Mouse (Mus musculus) liver, adult 2 months (tissue): Measurements from ENCODE around the gene Fam243. TPM values are rescaled to one million over a fixed set of nuclear protein-coding genes. Genes with fewer than 3 reads are reported as not detected.

Experiments
- DNase-seq: peaks from one replicate; pipeline ENCODE4 v3.0.0-alpha.2; 2011; ENCODE audit warnings: low read depth, low spot score; ENCODE audit errors: extremely low read depth
- H3K27ac ChIP-seq: fragments of 200-500 bp; replicated peaks from 2 replicates; pipeline ENCODE4 v1.5.1; 2012; ENCODE audit warnings: low read depth, mild to moderate bottlenecking, control low read depth, inconsistent platforms, low read length; ENCODE audit not compliant: insufficient read depth
- H3K27me3 ChIP-seq: fragments of 200-500 bp; 2 replicates; pipeline ENCODE4 v1.6.1; 2012; ENCODE audit warnings: mild to moderate bottlenecking, moderate library complexity, low read length, inconsistent platforms; ENCODE audit not compliant: control insufficient read depth, insufficient read depth
- H3K36me3 ChIP-seq: fragments of 200-500 bp; 2 replicates; pipeline ENCODE4 v1.6.1; 2012; ENCODE audit warnings: low read length, inconsistent platforms; ENCODE audit not compliant: control insufficient read depth, insufficient read depth
- H3K4me1 ChIP-seq: fragments of 200-500 bp; 2 replicates; pipeline ENCODE4 v1.6.1; 2011; ENCODE audit warnings: low read length; ENCODE audit not compliant: control insufficient read depth, insufficient read depth
- H3K4me3 ChIP-seq: fragments of 200-500 bp; 2 replicates; pipeline ENCODE4 v1.5.1; 2011; ENCODE audit warnings: low read depth, mild to moderate bottlenecking, control low read depth, low read length, moderate library complexity; ENCODE audit not compliant: insufficient read depth
- H3K79me2 ChIP-seq: fragments of 200-500 bp; 2 replicates; pipeline ENCODE4 v1.6.1; 2012; ENCODE audit warnings: inconsistent platforms, mild to moderate bottlenecking, low read length, moderate library complexity; ENCODE audit not compliant: control insufficient read depth, insufficient read depth
- H3K9ac ChIP-seq: fragments of 200-500 bp; 2 replicates; pipeline ENCODE4 v1.6.1; 2012; ENCODE audit warnings: low read depth, mild to moderate bottlenecking, control low read depth, inconsistent platforms, low read length
- CTCF ChIP-seq: fragments of 200-500 bp; IDR thresholded peaks from 2 replicates; pipeline ENCODE4 v1.5.1; 2011; ENCODE audit warnings: low read depth, low read length, control low read depth
- POLR2A ChIP-seq: fragments of 200-500 bp; IDR thresholded peaks from 2 replicates; pipeline ENCODE4 v1.6.1; 2011; ENCODE audit warnings: low read length, control low read depth; ENCODE audit not compliant: insufficient read depth; ENCODE audit errors: extremely low read depth
- WGBS: fragments of 180-500 bp; shearing (Covaris S2); methylation state at CpG from one replicate; pipeline ENCODE4 v1.1.7; 2018; 5-methylcytosine and 5-hydroxymethylcytosine counted together
- polyA plus RNA-seq: library from polyadenylated mRNA; depleted of rRNA; stranded (reverse); fragments of >200 nt; gene quantifications from 2 replicates; pipeline ENCODE4 v1.2.3, GENCODE M21; 2012
- total RNA-seq: library from RNA; depleted of rRNA; stranded (reverse); fragments of >200 nt; gene quantifications from 2 replicates; pipeline ENCODE4 v1.2.3, GENCODE M21; 2014

Gene Fam243
- total and polyA plus RNA-seq, 2 experiments: not detected

GRCm38 (mm10) chr16:92319353-92320109, 1.7 kb downstream of the Fam243 start:
- 63% methylated on average over 20 of the region's 20 CpGs for WGBS
- DNase-seq: no peak
- no peak overlapping the region for H3K4me3 ChIP-seq

GRCm38 (mm10) chr16:92316049-92316738, 5.0 kb downstream of the Fam243 start:
- no peak for TF ChIP-seq POLR2A
- no peak for TF ChIP-seq CTCF
- H3K4me1 ChIP-seq: no peaks in the 10 kb centered on the region
- 90% methylated on average over 7 of the region's 7 CpGs for WGBS
- H3K27ac ChIP-seq: no peak overlapping the region
- peaks cover 4% of the 10 kb centered on the region for H3K36me3 ChIP-seq
- no peaks in the 10 kb centered on the region for H3K27me3 ChIP-seq
- no peak for DNase-seq
- H3K79me2 ChIP-seq: no peaks in the 10 kb centered on the region
- no peak overlapping the region for H3K4me3 ChIP-seq
- no peak overlapping the region for H3K9ac ChIP-seq

More at GRCm38 (mm10) chr16:92319353-92320109, 1.7 kb downstream of the Fam243 start:
- Histone ChIP-seq H3K79me2 (no peaks in the 10 kb centered on the region), H3K36me3 (no peaks in the 10 kb centered on the region), H3K27me3 (no peaks in the 10 kb centered on the region), H3K4me1 (no peaks in the 10 kb centered on the region), H3K27ac (no peak overlapping the region), H3K9ac (no peak overlapping the region)
- TF ChIP-seq POLR2A (no peak), CTCF (peak; percentile 63)

DNA sequence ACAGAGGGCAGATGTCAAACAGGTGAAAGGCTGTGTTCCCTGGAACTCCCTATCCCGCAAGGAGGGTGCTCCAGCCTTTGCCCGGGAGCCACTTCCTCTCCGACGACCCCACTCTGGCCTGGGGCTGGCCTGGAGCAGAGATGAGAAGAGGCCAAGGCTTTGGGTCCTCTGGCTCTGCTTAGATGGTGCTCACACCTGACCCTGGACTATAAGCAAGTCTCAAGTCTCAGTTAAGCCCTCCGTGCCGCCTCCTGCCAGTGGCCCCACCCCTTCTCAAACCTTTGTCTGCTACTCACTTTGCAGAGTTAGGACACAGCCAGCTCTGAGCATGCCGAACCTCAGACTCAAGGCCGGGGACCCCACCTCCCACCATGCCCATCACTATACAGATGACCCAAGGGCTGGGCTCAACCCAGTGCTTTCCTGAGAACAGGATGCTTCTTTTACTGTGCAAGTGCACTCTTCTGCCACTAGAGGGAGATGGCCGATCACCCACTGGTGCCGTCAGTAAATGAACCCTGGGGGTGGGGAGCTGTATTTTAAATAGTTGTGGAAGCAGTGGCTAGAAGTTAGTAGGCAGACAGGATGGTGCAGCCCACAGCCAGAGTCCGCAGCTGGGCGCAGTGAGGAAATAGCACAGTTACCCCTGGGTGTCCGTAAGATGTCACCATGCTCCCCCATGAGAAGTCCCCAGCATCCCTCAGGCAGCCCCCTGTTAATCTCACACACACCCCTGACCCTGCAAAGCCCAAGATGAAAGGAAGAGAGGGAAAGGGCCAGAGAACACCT, 7.1 kb downstream of the Fam243 start:
- Histone ChIP-seq H3K27me3 (no peaks in the 10 kb centered on the region), H3K36me3 (peaks cover 9% of the 10 kb centered on the region), H3K4me1 (no peaks in the 10 kb centered on the region), H3K9ac (no peak overlapping the region), H3K27ac (no peak overlapping the region), H3K79me2 (no peaks in the 10 kb centered on the region), H3K4me3 (no peak overlapping the region)
- 55% methylated on average over 13 of the region's 13 CpGs for WGBS
- TF ChIP-seq POLR2A (no peak), CTCF (peak; percentile 77)
- DNase-seq: peak; percentile 6

DNA sequence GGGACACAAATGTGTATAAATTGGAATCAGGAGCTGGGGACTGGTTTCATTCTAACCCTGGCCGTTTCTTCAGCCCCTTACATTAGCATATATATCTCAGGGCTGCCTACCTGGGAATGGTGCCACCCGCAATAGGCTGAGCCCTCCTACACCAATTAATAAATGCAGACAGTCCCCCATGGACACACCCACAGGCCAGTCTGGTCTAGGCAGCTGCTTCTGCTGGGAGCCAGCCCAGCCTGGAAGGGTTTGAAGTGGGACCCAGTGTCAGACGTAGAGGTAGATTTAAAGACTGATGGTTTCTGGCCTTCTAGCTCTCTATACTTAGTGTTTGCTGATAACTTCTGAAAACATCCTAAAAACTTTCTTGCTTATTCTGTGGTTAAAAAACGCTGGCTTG, 12.1 kb downstream of the Fam243 start:
- no peaks in the 10 kb centered on the region for H3K27me3 ChIP-seq
- H3K27ac ChIP-seq: no peak overlapping the region
- no peaks in the 10 kb centered on the region for H3K4me1 ChIP-seq
- 82% methylated on average over 4 of the region's 4 CpGs for WGBS
- H3K4me3 ChIP-seq: no peak overlapping the region
- H3K79me2 ChIP-seq: no peaks in the 10 kb centered on the region
- H3K9ac ChIP-seq: no peak overlapping the region
- TF ChIP-seq POLR2A: no peak
- DNase-seq: no peak
- peaks cover 17% of the 10 kb centered on the region for H3K36me3 ChIP-seq

GRCm38 (mm10) chr16:92307947-92308346, 13.3 kb downstream of the Fam243 start:
- Histone ChIP-seq H3K9ac (no peak overlapping the region), H3K27me3 (no peaks in the 10 kb centered on the region), H3K79me2 (no peaks in the 10 kb centered on the region), H3K36me3 (peaks cover 17% of the 10 kb centered on the region), H3K27ac (no peak overlapping the region), H3K4me1 (no peaks in the 10 kb centered on the region), H3K4me3 (no peak overlapping the region)
- TF ChIP-seq POLR2A (no peak), CTCF (no peak)
- DNase-seq: no peak
- WGBS: 72% methylated on average over 3 of the region's 3 CpGs
